Mouse (Mus musculus) cerebellum, postnatal 36 days (tissue): ENCODE data around the gene Wdr75.

Source experiments
- DNase-seq, 2 experiments: peaks; one replicate each; pipeline ENCODE4 v3.0.0; 2021 to 2022; ENCODE audit warnings: mixed read lengths in 2 of 2

Gene Wdr75

DNA sequence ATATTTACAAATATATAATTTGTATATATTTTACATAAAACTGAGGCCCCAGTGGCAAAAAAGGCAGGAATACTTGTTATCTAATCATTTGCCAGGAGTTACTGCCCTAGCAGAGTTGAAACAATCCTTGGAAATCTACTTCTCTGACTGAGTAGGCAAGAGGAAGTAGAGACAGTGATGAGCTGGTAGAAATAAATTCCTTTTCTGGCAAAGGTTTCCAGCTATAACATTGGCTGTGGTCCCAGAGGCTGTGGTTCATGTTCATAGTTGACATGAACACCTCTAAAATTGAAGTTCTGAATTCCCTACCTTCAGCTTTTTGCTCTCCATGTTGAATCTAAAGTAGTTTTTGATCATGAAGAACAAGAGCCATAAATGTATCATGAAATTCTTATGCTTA is 43.3 kb downstream of the Wdr75 start:
- DNase-seq, result no peak

DNA sequence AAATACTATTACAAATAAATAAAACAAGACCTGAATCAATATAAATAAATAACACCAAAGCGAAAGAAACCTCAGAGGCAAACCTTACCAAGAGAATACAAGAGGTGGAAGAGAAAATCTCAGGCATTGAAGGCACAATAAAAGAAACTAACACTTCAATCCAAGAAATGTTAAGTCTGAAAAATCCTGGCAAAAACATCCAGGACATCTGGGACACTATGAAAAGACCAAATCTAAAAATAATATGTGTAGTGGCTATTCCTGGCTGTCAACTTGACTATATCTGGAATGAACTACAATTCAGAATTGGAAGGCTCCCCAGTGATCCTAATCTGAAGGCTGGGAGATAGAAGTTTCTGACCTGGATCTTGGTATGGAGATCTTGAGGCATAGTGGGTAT is 50.5 kb downstream of the Wdr75 start:
- DNase-seq, result no peak

DNA sequence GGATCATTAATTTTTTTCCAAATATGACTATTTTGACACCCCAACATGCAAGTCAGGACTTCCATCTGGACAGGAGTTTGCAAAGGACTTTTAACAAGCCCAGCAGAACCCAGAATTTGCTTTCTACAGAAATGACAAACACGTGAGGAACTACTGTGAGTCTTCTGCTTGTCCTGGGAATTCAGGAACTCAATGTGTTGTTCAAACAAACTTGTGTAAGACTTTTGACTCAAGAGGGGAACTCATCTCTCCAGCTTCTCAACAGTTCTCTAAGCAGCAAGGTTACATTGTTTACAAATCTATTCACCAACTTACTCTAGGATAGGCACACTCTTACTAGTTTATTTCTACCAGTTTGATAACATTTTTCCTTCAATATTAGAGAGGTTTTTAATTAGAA is 63.1 kb downstream of the Wdr75 start:
- no peak for DNase-seq

DNA sequence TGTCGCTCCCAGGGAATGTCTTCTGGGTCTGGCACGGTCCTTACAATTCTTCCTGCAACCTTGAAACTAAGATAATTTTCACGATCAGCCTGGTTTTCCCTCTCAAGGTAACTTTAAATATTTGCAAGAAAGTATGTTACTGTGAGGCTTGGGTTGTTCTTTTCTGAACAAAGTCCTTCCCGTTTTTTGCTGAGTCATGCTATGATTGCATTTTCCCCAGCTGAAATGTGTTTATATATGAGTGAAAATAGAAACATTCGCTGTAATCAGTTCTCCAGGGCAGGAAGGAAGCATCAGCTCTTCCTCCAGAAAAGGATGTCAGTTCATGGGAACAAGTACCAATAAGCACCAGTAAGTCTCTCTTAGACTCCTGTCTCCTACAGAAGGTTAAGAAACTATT is 65.4 kb downstream of the Wdr75 start:
- DNase-seq, result no peak

DNA sequence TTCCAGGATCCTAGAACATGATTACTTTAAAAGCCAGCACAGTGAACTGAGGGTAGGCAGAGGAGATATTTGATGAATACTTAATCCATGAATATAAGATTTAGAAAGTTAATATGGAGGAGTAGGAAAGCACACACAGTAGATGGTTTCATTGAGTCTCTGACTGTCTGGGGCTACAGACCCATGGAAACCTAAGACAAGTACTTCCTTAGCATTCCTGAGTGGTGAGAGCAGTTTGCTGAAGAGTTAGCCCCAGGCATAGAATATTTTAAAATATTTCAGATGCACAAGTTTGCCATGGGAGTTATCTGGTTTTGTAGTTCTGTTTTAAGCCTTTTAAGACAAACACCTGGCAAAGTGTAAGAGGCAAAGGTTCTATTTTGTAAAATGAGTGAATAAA is 66.2 kb downstream of the Wdr75 start:
- DNase-seq, result no peak

DNA sequence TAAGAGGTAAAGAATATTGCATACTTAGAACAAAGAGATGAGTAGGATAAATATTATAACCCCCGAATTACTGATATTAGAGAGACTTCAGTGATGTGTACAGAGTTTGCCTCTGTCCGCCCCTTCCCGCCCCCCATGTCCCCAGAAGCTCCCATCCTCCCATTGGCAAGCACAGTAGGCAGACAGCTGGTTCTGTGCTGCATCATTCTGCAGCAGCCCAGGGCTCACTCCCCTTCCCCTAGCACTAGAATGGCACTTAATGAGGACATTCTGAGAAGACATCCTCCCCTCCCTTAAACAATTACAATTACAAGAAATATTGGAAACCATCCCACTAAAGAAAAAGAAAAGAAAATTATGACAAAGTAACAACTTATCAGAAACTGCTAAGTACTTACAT is 68.7 kb downstream of the Wdr75 start:
- DNase-seq, result no peak

GRCm38 (mm10) chr1:45864564-45865014 is 69.6 kb downstream of the Wdr75 start:
- DNase-seq, result no peak

GRCm38 (mm10) chr1:45865316-45865715 is 70.3 kb downstream of the Wdr75 start:
- DNase-seq, result no peak

- no peak for DNase-seq
These were observed 70.8 kb downstream of the Wdr75 start for GRCm38 (mm10) chr1:45865727-45866126.

- no peak for DNase-seq
These were observed 71.5 kb downstream of the Wdr75 start for GRCm38 (mm10) chr1:45866288-45867018.

DNA sequence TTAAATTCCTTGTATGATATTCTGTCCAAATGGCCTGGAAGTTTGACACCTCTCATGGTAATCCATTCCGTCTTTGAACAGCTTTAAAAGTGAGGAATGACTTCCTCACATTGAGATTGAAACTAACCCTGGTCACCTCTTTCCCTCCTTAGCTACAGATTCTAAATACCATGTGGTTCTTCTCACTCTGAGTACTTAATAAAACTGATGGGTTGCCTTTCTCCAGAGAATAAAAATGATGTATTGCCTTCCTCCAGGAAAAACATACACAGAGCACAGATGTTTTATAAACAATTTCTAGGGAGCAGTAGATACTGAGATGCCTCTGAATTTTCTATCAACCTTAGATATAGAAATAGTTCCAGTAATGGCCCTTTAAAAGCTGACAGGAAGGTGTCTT is 73.1 kb downstream of the Wdr75 start:
- no peak for DNase-seq

GRCm38 (mm10) chr1:45868479-45869137 is 73.6 kb downstream of the Wdr75 start:
- DNase-seq, result no peak
